Mouse (Mus musculus): ENCODE measurements at regions not wholly inside any gene's neighbourhood (a gene's known extent, or its start where the extent isn't known, plus 50 kb on each side); places are given as distances from the start of the nearest gene placed in this dataset.
"Not testable (repeated sequence)": the region's sequence is repeated elsewhere in the genome, so short reads cannot be mapped to it uniquely, and the experiment has no call there.

DNA sequence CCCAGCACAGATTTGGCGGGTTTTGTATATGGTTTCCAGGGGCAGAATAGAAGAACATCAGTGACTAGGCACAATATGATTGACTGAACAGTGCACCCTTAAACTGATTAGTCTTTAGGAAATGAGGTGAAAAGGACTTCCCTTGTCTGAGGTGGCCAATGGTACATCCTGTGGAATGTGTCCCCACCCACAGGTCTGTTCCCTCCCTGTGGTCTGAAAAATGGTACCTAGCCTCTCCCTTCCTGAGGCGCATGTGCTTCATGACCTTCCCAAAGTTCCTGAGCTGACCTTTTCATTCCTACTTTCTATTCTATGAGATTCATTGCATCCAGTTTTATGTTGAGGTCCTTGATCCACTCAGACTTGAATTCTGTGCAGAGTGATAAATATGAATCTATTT is 76.0 kb downstream of the Zfp97 start:
- not testable (repeated sequence) for DNase-seq (ENCODE audit: low read depth, low spot score); H3K36me3 ChIP-seq (ENCODE audit: control insufficient read depth, insufficient read depth, low read length, poor library complexity, severe bottlenecking); H3K27me3 ChIP-seq (ENCODE audit: control insufficient read depth, insufficient read depth, low read length, poor library complexity, severe bottlenecking)

DNA sequence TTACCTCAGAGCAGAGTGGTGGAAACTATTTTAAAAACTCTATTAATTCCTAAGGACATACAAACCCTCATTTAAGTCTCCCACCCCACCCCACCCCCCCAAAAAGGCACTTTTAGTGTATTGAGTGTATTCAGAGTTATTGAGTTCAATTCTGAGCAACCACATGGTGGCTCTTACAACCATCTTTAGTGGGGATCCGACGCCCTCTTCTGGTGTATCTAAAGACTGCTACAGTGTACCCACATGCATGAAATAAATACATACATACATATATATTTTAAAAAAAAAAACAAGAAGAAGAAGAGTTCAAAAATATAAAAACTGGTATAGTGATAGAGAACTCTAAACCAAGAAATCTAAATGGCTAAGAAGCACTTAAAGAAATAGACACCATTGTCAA is 107.9 kb downstream of the Zfp97 start:
- Histone ChIP-seq H3K36me3 (ENCODE audit: control insufficient read depth, insufficient read depth, low read length, poor library complexity, severe bottlenecking) (no peaks in the 10 kb centered on the region), H3K27me3 (ENCODE audit: control insufficient read depth, insufficient read depth, low read length, poor library complexity, severe bottlenecking) (no peaks in the 10 kb centered on the region)
- DNase-seq (ENCODE audit: low read depth, low spot score), result peak; percentile 68

GRCm38 (mm10) chr17:17234329-17235185 is 113.3 kb downstream of the Zfp97 start:
- not testable (repeated sequence) for H3K36me3 ChIP-seq (ENCODE audit: control insufficient read depth, insufficient read depth, low read length, poor library complexity, severe bottlenecking); H3K27me3 ChIP-seq (ENCODE audit: control insufficient read depth, insufficient read depth, low read length, poor library complexity, severe bottlenecking)
- peak; percentile 92 for DNase-seq (ENCODE audit: low read depth, low spot score)

DNA sequence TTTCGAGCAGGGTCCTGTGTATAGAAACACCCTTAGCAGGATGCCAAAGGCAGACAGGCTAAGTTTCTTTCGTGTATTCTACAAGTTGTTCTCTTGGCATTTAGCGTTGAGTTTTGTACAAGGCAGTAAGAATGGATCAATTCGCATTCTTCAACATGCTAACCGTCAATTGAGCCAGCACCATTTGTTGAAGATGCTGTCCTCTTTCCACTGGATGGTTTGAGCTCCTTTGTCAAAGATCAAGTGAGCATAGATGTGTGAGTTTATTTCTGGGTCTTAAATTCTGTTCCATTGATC is 113.9 kb downstream of the Zfp97 start:
- H3K36me3 ChIP-seq (ENCODE audit: control insufficient read depth, insufficient read depth, low read length, poor library complexity, severe bottlenecking); H3K27me3 ChIP-seq (ENCODE audit: control insufficient read depth, insufficient read depth, low read length, poor library complexity, severe bottlenecking): not testable (repeated sequence)
- DNase-seq (ENCODE audit: low read depth, low spot score), result peak; percentile 10

Measured in splenic B cell, adult 2 months (primary cell).